Mouse (Mus musculus): ENCODE results near the gene Hnf1a. TPM values are rescaled to one million over a fixed set of nuclear protein-coding genes. Genes with fewer than 3 reads are reported as not detected.

Hnf1a gene
- total RNA-seq (2021) (under 1 TPM in 1 of 2 experiments, not detected in 1; 0.09 TPM), polyA plus RNA-seq (2012; rRNA removed) (0.03 TPM in 1 of 2 replicates, not detected in the other)
- long read RNA-seq, result 0 reads

DNA sequence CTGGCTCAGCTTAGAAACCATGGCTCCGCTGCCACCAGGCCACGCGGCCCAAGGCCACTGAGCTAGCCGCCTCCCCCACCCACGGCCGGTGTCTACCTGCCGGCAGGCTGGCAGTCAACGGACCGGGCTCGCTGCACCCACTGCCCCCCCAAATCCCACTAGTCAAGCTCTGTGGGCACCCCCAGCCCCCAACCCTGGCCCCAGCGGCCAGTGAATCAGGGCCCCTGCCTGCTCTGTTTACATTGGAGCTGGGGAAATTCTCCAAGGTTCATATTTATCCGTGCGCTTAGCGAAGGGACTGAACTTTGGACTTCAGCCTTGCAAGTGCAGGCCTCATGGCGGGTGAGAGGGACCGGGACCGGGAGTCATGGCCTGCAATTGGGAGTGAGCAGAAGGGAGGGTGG lies at the start of gene Hnf1a:
TSS of gene Hnf1a (minus strand) at position 271 of the 404 bp plus-strand sequence.
- DNase-seq, result peak; percentile 16

- DNase-seq, result no peak
Measured at GRCm38 (mm10) chr5:115018813-115019212, 47.9 kb upstream of the Hnf1a start.

DNA sequence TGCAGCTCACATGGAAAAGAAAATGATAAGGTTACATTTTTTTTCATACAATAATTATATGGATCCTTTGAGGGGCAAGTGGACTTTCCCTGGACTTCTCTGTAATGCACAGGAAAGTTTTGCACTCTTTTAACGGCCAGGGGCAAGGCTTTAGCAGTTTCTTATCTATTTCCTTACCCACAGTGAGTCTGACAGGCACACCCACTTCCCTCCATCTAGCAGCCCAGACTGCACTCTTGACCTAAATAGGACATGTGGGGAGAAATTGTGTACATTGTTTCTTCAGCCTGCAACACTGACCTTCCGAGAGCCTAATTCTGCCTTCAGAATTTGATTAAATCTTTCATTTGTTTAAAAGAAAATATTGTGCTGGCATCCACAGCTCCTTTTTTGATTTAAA lies 47.4 kb upstream of the Hnf1a start:
- DNase-seq, result no peak

DNA sequence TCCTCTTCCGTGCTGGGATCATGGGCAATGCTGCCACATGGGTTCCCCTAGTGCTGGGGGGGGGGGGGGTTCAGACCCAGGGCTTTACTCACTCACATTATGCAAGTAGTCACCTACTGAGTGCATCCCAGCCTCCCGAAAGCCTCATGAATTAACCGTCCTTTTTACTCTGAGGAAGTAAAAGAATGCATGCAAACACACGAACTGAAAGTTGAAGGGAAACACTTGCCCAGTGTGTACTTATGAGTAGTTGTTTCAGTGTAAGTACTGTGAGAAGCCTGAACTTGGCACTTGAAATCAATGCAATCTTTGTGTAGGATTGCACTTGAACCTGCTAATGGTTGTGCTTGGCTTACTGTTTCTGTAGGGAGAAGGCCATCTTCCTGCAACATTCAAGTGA lies 44.2 kb upstream of the Hnf1a start:
- DNase-seq, result no peak

DNA sequence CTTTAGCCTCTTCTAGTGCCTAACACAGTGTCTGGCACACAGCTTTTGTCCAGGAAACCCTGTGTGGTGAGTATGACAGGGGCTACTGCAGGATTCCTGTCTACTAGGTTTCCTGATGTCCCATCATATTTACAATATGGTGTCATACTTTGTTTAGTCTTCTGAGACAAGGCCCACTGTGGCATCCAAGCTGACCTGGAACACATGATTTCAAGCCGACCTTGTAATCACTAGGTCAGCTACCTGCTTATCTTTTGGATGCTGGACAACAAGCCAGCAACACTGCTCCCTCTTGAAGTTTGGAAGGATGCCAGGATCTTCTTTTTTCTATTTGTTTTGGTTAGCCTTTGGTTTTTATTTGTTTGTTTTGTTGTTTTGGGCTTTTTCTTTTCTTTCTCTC lies 43.7 kb upstream of the Hnf1a start:
- peak; percentile 30 for DNase-seq

GRCm38 (mm10) chr5:115013436-115013835 lies 42.5 kb upstream of the Hnf1a start:
- no peak for DNase-seq

DNA sequence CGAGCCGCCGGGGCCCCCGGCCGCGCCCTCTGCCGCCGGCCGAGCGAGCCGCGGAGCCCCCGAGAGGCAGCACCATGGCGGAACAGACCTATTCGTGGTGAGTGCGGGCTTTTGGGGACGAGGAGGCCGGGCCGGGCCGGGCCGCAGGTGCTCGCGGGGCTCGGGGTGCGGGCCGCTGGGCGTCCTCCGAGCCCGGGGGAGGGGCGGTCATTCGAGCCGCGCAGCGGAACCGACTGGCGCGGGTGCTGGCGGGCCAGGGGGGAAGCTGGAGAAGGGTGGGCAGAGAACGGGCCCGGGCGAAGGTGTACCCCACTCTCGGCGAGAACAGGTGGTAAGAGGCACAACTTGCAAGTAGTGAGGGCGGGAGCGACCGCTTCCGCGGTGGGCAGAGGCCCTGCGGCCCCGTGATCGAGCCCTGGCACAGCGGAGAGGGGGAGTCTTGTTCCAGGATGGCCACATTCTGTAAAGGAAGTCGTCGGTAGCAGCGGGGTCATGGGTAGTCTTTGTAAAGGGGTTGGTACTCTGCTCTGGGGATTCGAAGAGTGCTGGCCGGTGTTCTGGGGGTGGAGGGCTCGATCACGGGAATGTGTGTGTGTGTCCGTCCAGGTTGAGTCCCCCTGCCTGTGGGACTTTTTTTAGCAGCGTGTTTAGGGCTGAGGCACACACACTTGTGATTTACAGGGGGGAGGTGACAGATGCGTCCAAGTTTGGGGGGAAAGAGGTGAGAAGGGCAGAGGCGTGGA lies 40.8 kb upstream of the Hnf1a start:
- peak; percentile 74 for DNase-seq

GRCm38 (mm10) chr5:115011217-115011518 lies 40.3 kb upstream of the Hnf1a start:
- no peak for DNase-seq

- peak; percentile 97 for DNase-seq
Measured at GRCm38 (mm10) chr5:115010577-115011216, 39.8 kb upstream of the Hnf1a start, which contains the start of gene Sppl3. Gene Sppl3 (plus strand): TSS chr5:115011137.

GRCm38 (mm10) chr5:115009961-115010360 lies 39.1 kb upstream of the Hnf1a start:
- DNase-seq, result peak; percentile 55

DNA sequence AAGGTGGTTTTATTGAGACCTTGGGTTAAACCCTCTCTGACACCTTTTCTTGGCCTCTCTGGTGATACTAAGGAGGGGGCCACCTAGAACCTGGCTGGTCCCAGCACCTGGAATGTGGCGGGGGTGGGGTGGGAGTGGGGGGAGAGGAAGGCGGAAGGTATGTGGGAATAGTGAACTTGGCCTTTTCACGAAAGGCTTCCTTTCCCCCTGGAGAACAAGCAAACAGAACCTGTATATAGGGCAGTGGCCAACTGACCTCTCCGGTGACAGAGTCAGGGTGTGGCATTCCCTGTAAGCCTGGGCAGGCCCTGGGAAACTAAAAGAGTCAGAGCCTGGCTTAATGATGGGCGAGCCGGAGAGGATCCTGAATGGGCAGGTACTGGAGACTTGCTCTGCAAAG lies 38.2 kb upstream of the Hnf1a start:
- DNase-seq, result no peak

- DNase-seq, result no peak
Measured at GRCm38 (mm10) chr5:115008307-115008706, 37.4 kb upstream of the Hnf1a start.

DNA sequence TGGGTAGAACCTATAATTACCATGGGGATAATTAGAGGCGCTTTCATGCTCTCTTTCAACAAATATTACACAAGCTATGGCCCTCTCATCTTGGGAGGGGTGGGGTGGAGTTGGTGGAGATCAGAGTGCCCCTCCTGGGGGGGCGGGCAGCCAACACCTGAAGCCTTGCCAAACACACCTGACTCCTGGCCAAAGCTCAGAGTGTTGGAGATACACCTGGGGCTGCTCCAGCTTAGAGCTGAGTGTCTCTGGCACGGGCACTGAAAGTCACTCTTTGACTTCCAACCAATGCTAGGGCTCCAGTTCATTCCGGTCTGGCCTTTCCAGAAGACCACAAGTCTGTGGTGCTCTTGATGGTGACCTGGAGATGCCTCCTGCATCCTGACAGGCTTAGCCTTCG lies 36.9 kb upstream of the Hnf1a start:
- no peak for DNase-seq

DNA sequence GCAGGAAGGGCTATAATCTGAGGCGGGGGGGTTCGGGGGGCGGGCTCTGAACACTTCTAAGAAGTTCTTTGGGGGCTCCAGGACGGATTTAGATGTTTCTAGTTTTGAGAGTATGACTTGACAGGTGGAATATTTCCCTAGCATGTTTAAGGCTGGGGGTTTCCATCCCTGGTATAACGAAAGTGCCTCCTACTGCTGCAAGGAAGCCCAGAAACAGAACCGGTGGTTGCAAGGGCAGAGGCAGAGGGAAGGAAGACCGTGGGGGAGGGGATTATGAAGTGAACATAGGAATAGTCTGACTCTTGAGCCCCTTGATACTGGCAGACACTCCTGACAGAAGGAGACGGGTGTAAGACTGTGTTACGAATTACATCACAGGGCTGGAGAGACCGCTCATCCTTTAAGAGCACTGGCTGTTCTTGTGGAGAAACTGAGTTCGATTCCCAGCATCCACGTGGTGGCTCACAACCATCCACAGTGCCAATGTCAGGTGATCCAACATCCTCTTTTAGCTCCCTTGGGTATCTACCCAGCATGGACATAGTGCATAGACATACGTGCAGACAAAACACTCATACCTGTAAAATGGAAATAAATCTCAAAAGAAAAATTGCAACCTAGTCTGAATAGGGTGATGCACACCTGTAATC lies 32.5 kb upstream of the Hnf1a start:
- no peak for DNase-seq

GRCm38 (mm10) chr5:115002781-115003180 lies 31.9 kb upstream of the Hnf1a start:
- no peak for DNase-seq

GRCm38 (mm10) chr5:115001464-115001863 lies 30.6 kb upstream of the Hnf1a start:
- no peak for DNase-seq

- no peak for DNase-seq
Measured at GRCm38 (mm10) chr5:115000503-115000902, 29.6 kb upstream of the Hnf1a start.

DNA sequence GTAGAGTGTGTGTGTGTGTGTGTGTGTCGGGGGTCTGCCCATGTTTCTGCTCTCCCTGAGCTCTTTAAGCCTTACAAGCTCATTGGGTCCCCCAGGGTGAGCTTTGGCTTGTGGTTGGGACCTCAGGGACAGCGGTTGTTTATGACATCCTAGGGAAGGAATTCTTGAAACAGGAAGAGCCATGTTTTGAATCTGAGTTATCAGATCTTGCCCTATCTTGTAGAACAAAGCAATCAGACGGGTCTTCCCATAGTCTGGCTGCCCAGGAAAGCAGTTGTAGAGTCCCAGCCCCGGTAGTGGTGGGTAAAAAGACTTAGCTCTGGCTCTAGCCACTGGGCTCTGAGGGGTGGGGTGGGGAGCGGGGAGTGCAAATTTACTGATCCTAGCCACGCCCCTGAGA lies 26.4 kb upstream of the Hnf1a start:
- no peak for DNase-seq

DNA sequence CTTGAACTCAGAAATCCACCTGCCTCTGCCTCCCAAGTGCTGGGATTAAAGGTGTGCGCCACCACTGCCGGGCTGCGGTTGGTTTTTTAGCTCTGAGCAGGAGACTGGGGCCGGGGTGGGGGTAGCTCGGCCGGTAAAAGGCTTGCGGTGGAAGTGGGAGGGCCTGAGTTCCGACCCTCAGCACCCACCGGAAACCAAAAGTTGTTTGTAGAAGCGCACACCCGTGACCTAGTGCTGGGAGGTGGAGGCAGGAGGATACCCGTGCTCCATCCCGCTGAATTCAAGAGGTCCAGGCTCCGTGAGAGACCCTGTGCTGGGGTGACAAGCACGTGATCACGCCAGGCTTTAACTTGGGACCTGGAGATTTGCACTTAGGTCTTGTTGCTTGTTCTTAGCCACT lies 25.6 kb upstream of the Hnf1a start:
- DNase-seq, result no peak

GRCm38 (mm10) chr5:114985074-114985473 lies 14.2 kb upstream of the Hnf1a start:
- DNase-seq, result no peak

GRCm38 (mm10) chr5:114982001-114982400 lies 11.1 kb upstream of the Hnf1a start:
- no peak for DNase-seq

DNA sequence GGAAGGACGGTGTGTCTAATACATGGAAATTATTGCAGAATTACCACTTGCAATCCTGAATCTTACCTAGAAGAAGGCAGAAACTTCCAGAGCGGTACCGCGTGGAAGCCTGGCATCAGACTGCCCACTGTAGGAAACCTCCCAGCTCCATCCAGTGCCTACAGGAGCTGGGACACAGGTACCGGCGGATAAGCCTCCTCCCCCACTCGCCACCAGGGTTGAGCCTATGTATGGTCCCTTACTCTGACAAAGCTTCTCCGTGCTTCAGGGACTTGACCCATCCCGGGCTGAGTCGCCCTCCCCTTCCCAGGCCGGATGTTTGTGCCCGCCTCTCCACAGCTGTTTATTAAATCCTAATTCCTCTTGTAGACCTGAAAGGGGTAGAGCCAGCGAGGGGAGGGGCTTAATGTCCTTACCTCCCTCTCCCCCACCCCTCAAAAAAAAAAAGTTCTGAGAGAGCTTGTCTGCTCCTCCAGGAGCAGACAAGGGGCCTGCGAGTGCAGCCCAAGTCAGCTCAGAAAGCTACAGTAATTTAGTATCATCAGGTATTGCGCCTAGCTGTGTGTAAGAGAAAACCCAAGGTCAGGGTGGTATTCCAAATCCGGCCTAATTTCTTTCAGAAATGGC lies 9.3 kb upstream of the Hnf1a start:
- no peak for DNase-seq

Data from adrenal gland, adult 2 months (tissue).